Mouse (Mus musculus) retina, postnatal 7 days (tissue): ENCODE results near the gene 1110065P20Rik.

Experiments used
- DNase-seq: peaks from one replicate; pipeline ENCODE4 v3.0.0-alpha.2; 2012; ENCODE audit warnings: low read depth, low spot score

1110065P20Rik gene

GRCm38 (mm10) chr4:124843493-124843892 is 7.5 kb downstream of the 1110065P20Rik start:
- no peak for DNase-seq

GRCm38 (mm10) chr4:124840998-124841397 is 10.0 kb downstream of the 1110065P20Rik start:
- no peak for DNase-seq

- DNase-seq: no peak
Measured at GRCm38 (mm10) chr4:124838035-124838700, 12.8 kb downstream of the 1110065P20Rik start.

- DNase-seq: no peak
Measured at GRCm38 (mm10) chr4:124832796-124833195, 18.2 kb downstream of the 1110065P20Rik start.

- DNase-seq: no peak
Measured at GRCm38 (mm10) chr4:124829671-124830070, 21.3 kb downstream of the 1110065P20Rik start.

- no peak for DNase-seq
Measured at GRCm38 (mm10) chr4:124825371-124825965, 25.5 kb downstream of the 1110065P20Rik start.

GRCm38 (mm10) chr4:124824967-124825366 is 26.0 kb downstream of the 1110065P20Rik start:
- DNase-seq: no peak

- DNase-seq: no peak
Measured at GRCm38 (mm10) chr4:124818832-124819231, 32.2 kb downstream of the 1110065P20Rik start.

- peak; percentile 60 for DNase-seq
Measured at GRCm38 (mm10) chr4:124817803-124818202, 33.2 kb downstream of the 1110065P20Rik start.

- no peak for DNase-seq
Measured at GRCm38 (mm10) chr4:124815901-124816300, 35.1 kb downstream of the 1110065P20Rik start.

- no peak for DNase-seq
Measured at GRCm38 (mm10) chr4:124811347-124811975, 39.5 kb downstream of the 1110065P20Rik start.

- no peak for DNase-seq
Measured at GRCm38 (mm10) chr4:124810056-124810455, 40.9 kb downstream of the 1110065P20Rik start.

GRCm38 (mm10) chr4:124809136-124809883 is 41.7 kb downstream of the 1110065P20Rik start:
- no peak for DNase-seq

- no peak for DNase-seq
Measured at GRCm38 (mm10) chr4:124808511-124808910, 42.5 kb downstream of the 1110065P20Rik start.

GRCm38 (mm10) chr4:124803406-124803805 is 47.6 kb downstream of the 1110065P20Rik start:
- DNase-seq: no peak

- peak; percentile 98 for DNase-seq
Measured at GRCm38 (mm10) chr4:124802309-124803260, 48.4 kb downstream of the 1110065P20Rik start.

GRCm38 (mm10) chr4:124801552-124802308 is 49.3 kb downstream of the 1110065P20Rik start, which contains the start of gene Mtf1:
Gene Mtf1 (plus strand): TSS chr4:124802104.
- DNase-seq: peak; percentile 80
